Mouse (Mus musculus): ENCODE data around the gene Sema5a. TPM values are rescaled to one million over a fixed set of nuclear protein-coding genes. Genes with fewer than 3 reads are reported as not detected.

The Sema5a gene
- polyA plus RNA-seq, 1 experiment from 2014 or later: 13.5 TPM

- ATAC-seq: no peak
- 76% methylated on average over 3 of the region's 3 CpGs for WGBS
- H3K4me2 ChIP-seq (ENCODE audit: low read length): no peak overlapping the region
Observed at GRCm38 (mm10) chr15:32396241-32396890, 151.8 kb downstream of the Sema5a start.

DNA sequence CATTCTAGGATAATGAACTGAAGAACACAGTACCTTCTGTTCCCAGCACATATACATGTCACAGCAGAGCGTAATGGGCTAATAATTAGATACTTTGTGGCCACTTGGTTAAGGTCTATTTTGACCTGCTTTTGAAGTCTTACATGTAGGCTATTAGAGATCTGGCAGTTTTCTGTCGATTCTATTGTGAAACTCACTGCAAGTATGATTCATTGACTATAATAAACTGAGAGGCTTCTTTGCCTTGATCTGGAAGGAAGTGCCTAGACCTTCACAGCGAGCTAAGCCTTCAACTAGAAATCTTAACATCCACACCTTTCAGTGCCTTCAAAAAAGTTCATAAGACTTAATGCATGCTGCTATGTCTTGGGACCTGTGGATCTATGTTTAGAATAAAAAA is 152.5 kb downstream of the Sema5a start:
- H3K9ac ChIP-seq (replicated peaks; ENCODE audit: low read depth, low read length): no peak overlapping the region
- H3K9me3 ChIP-seq (ENCODE audit: control insufficient read depth, low read length): no peaks in the 10 kb centered on the region
- no peaks in the 10 kb centered on the region for H3K27me3 ChIP-seq (replicated peaks; ENCODE audit: control insufficient read depth, insufficient read depth, low read length)

More at GRCm38 (mm10) chr15:32396241-32396890, 151.8 kb downstream of the Sema5a start:
- Histone ChIP-seq H3K36me3 (ENCODE audit: control insufficient read depth, insufficient read depth) (no peaks in the 10 kb centered on the region), H3K9me3 (ENCODE audit: control insufficient read depth, low read length) (no peaks in the 10 kb centered on the region), H3K4me3 (replicated peaks; ENCODE audit: low read length) (no peak overlapping the region), H3K27me3 (replicated peaks; ENCODE audit: control insufficient read depth, insufficient read depth, low read length) (no peaks in the 10 kb centered on the region), H3K4me1 (replicated peaks; ENCODE audit: control insufficient read depth, insufficient read depth, low read length) (no peaks in the 10 kb centered on the region), H3K9ac (replicated peaks; ENCODE audit: low read depth, low read length) (no peak overlapping the region), H3K27ac (ENCODE audit: low read length) (no peak overlapping the region)

DNA sequence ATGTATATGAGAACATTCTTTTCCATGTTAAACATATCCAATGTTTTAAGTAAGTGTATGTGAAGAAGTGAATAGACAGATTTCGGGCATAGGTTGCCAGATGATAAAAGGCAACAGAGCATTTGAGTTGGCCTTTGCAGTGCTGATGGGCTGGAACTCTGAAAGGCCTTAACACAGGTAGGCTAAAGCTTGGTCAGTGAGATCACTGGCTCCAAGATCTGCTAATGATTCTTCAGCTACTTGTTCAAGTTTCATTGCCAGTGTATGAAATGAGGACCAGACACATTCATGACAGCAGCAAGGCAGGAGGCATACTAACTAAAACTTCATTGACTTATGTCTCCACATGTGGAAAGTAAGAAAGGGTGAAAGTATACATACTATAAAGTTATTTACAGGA is 154.1 kb downstream of the Sema5a start:
- no peaks in the 10 kb centered on the region for H3K36me3 ChIP-seq (ENCODE audit: control insufficient read depth, insufficient read depth)
- no peak overlapping the region for H3K9ac ChIP-seq (replicated peaks; ENCODE audit: low read depth, low read length)
- H3K9me3 ChIP-seq (ENCODE audit: control insufficient read depth, low read length): no peaks in the 10 kb centered on the region
- no peak overlapping the region for H3K4me2 ChIP-seq (ENCODE audit: low read length)
- no peaks in the 10 kb centered on the region for H3K27me3 ChIP-seq (replicated peaks; ENCODE audit: control insufficient read depth, insufficient read depth, low read length)
- no peak overlapping the region for H3K27ac ChIP-seq (ENCODE audit: low read length)
- WGBS: 92% methylated on average over 1 of the region's 1 CpGs
- no peak for ATAC-seq
- H3K4me3 ChIP-seq (replicated peaks; ENCODE audit: low read length): no peak overlapping the region
- H3K4me1 ChIP-seq (replicated peaks; ENCODE audit: control insufficient read depth, insufficient read depth, low read length): no peaks in the 10 kb centered on the region

More for the DNA sequence above, 152.5 kb downstream of the Sema5a start:
- ATAC-seq: no peak
- Histone ChIP-seq H3K4me1 (replicated peaks; ENCODE audit: control insufficient read depth, insufficient read depth, low read length) (no peaks in the 10 kb centered on the region), H3K4me3 (replicated peaks; ENCODE audit: low read length) (no peak overlapping the region), H3K4me2 (ENCODE audit: low read length) (no peak overlapping the region), H3K27ac (ENCODE audit: low read length) (no peak overlapping the region), H3K36me3 (ENCODE audit: control insufficient read depth, insufficient read depth) (no peaks in the 10 kb centered on the region)
- 81% methylated on average over 3 of the region's 3 CpGs for WGBS

DNA sequence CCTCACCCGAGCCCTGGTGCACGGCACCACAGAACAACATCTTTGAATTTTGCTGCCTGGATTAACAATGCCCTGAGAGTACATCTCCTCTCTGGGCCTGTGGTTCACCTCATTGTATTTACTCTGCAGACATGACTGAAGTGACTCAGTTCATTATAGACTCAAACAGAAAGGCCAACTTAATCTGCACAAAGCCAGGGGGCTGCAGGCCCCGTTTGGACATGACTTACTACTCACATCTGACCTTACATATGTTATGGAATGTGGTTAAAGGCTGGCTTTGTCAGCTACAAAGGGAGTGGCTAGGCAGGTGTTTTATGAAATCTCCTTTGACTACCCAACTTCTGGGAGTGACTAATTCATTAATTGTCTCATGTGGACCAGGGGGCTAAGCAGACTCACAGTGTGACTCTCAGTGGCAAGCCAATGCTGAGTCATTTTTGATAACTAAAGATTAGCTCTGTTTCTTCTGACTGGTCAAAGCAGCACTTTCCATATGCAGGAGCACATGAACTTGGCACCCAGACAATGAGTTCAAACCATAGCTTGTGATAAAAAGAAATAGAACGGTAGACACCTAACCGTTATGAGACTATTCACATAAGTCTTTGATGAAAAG is 157.4 kb downstream of the Sema5a start:
- no peak overlapping the region for H3K27ac ChIP-seq (ENCODE audit: low read length)
- no peaks in the 10 kb centered on the region for H3K27me3 ChIP-seq (replicated peaks; ENCODE audit: control insufficient read depth, insufficient read depth, low read length)
- no peak overlapping the region for H3K4me2 ChIP-seq (ENCODE audit: low read length)
- H3K9me3 ChIP-seq (ENCODE audit: control insufficient read depth, low read length): no peaks in the 10 kb centered on the region
- 60% methylated on average over 5 of the region's 5 CpGs for WGBS
- H3K9ac ChIP-seq (replicated peaks; ENCODE audit: low read depth, low read length): no peak overlapping the region
- H3K4me1 ChIP-seq (replicated peaks; ENCODE audit: control insufficient read depth, insufficient read depth, low read length): no peaks in the 10 kb centered on the region
- ATAC-seq: no peak
- H3K36me3 ChIP-seq (ENCODE audit: control insufficient read depth, insufficient read depth): no peaks in the 10 kb centered on the region
- no peak overlapping the region for H3K4me3 ChIP-seq (replicated peaks; ENCODE audit: low read length)

- no peaks in the 10 kb centered on the region for H3K27me3 ChIP-seq (replicated peaks; ENCODE audit: control insufficient read depth, insufficient read depth, low read length)
- 75% methylated on average over 8 of the region's 8 CpGs for WGBS
- no peak overlapping the region for H3K4me2 ChIP-seq (ENCODE audit: low read length)
- H3K9ac ChIP-seq (replicated peaks; ENCODE audit: low read depth, low read length): no peak overlapping the region
- no peaks in the 10 kb centered on the region for H3K4me1 ChIP-seq (replicated peaks; ENCODE audit: control insufficient read depth, insufficient read depth, low read length)
- H3K9me3 ChIP-seq (ENCODE audit: control insufficient read depth, low read length): no peaks in the 10 kb centered on the region
- no peak for ATAC-seq
- no peak overlapping the region for H3K4me3 ChIP-seq (replicated peaks; ENCODE audit: low read length)
- no peak overlapping the region for H3K27ac ChIP-seq (ENCODE audit: low read length)
- no peaks in the 10 kb centered on the region for H3K36me3 ChIP-seq (ENCODE audit: control insufficient read depth, insufficient read depth)
Observed at GRCm38 (mm10) chr15:32403321-32403720, 158.7 kb downstream of the Sema5a start.

DNA sequence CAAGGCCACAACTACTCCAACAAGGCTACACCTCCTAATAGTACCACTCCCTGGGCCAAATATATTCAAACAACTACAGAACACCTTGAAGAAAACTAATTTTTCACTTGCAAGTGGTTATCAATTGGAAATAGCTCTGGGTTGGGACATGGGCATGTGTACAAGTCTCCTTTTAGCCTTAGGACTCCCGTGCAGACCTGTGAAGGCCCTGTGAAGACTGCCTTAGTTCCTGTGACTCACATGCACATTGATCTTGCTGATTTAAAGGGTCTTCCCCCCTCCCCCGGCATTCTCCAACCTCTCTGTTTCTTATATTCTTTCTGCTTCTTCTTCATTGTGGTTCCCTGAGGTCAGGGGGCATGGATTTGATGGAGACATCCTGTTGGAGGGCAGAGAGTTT is 161.8 kb downstream of the Sema5a start:
- H3K4me1 ChIP-seq (replicated peaks; ENCODE audit: control insufficient read depth, insufficient read depth, low read length): no peaks in the 10 kb centered on the region
- H3K27ac ChIP-seq (ENCODE audit: low read length): no peak overlapping the region
- H3K4me2 ChIP-seq (ENCODE audit: low read length): no peak overlapping the region
- no peak for ATAC-seq
- H3K9ac ChIP-seq (replicated peaks; ENCODE audit: low read depth, low read length): no peak overlapping the region
- 98% methylated on average over 2 of the region's 2 CpGs for WGBS
- H3K4me3 ChIP-seq (replicated peaks; ENCODE audit: low read length): no peak overlapping the region
- no peaks in the 10 kb centered on the region for H3K36me3 ChIP-seq (ENCODE audit: control insufficient read depth, insufficient read depth)
- H3K27me3 ChIP-seq (replicated peaks; ENCODE audit: control insufficient read depth, insufficient read depth, low read length): no peaks in the 10 kb centered on the region
- H3K9me3 ChIP-seq (ENCODE audit: control insufficient read depth, low read length): no peaks in the 10 kb centered on the region

GRCm38 (mm10) chr15:32407766-32408165 is 163.2 kb downstream of the Sema5a start:
- Histone ChIP-seq H3K9me3 (ENCODE audit: control insufficient read depth, low read length) (no peaks in the 10 kb centered on the region), H3K4me3 (replicated peaks; ENCODE audit: low read length) (no peak overlapping the region), H3K27ac (ENCODE audit: low read length) (no peak overlapping the region), H3K4me2 (ENCODE audit: low read length) (no peak overlapping the region), H3K9ac (replicated peaks; ENCODE audit: low read depth, low read length) (no peak overlapping the region), H3K4me1 (replicated peaks; ENCODE audit: control insufficient read depth, insufficient read depth, low read length) (no peaks in the 10 kb centered on the region), H3K36me3 (ENCODE audit: control insufficient read depth, insufficient read depth) (no peaks in the 10 kb centered on the region), H3K27me3 (replicated peaks; ENCODE audit: control insufficient read depth, insufficient read depth, low read length) (no peaks in the 10 kb centered on the region)
- no peak for ATAC-seq
- WGBS: 95% methylated on average over 3 of the region's 3 CpGs

GRCm38 (mm10) chr15:32416291-32416690 is 171.7 kb downstream of the Sema5a start:
- no peak overlapping the region for H3K9ac ChIP-seq (replicated peaks; ENCODE audit: low read depth, low read length)
- H3K9me3 ChIP-seq (ENCODE audit: control insufficient read depth, low read length): no peaks in the 10 kb centered on the region
- no peak for ATAC-seq
- H3K27ac ChIP-seq (ENCODE audit: low read length): no peak overlapping the region
- no peak overlapping the region for H3K4me3 ChIP-seq (replicated peaks; ENCODE audit: low read length)
- WGBS: 96% methylated on average over 2 of the region's 2 CpGs
- no peak overlapping the region for H3K4me2 ChIP-seq (ENCODE audit: low read length)
- H3K4me1 ChIP-seq (replicated peaks; ENCODE audit: control insufficient read depth, insufficient read depth, low read length): no peaks in the 10 kb centered on the region
- no peaks in the 10 kb centered on the region for H3K27me3 ChIP-seq (replicated peaks; ENCODE audit: control insufficient read depth, insufficient read depth, low read length)
- H3K36me3 ChIP-seq (ENCODE audit: control insufficient read depth, insufficient read depth): no peaks in the 10 kb centered on the region

GRCm38 (mm10) chr15:32422631-32423030 is 178.0 kb downstream of the Sema5a start:
- ATAC-seq: peak; percentile 38; the same call in 1 of the 2 replicates
- Histone ChIP-seq H3K27me3 (replicated peaks; ENCODE audit: control insufficient read depth, insufficient read depth, low read length) (no peaks in the 10 kb centered on the region), H3K9ac (replicated peaks; ENCODE audit: low read depth, low read length) (no peak overlapping the region), H3K27ac (ENCODE audit: low read length) (no peak overlapping the region), H3K4me1 (replicated peaks; ENCODE audit: control insufficient read depth, insufficient read depth, low read length) (no peaks in the 10 kb centered on the region), H3K9me3 (ENCODE audit: control insufficient read depth, low read length) (no peaks in the 10 kb centered on the region), H3K4me3 (replicated peaks; ENCODE audit: low read length) (no peak overlapping the region), H3K36me3 (ENCODE audit: control insufficient read depth, insufficient read depth) (no peaks in the 10 kb centered on the region), H3K4me2 (ENCODE audit: low read length) (no peak overlapping the region)
- WGBS: 59% methylated on average over 6 of the region's 6 CpGs
